Mouse (Mus musculus) neutrophil, adult 65 days (primary cell): ENCODE results near the gene Smpdl3a. TPM values are rescaled to one million over a fixed set of nuclear protein-coding genes. Genes with fewer than 3 reads are reported as not detected.

Experiments
- total RNA-seq: library from RNA; stranded (reverse); gene quantifications from 2 replicates; pipeline ENCODE4 v1.2.4, GENCODE M21; 2023

Smpdl3a gene
- 103 and 134 TPM in 2 replicates for total RNA-seq

GRCm38 (mm10) chr10:57794018-57794417 is at the start of gene Smpdl3a:
Gene Smpdl3a, plus strand, starts transcription at chr10:57794335.

GRCm38 (mm10) chr10:57784876-57785150 is 9.3 kb upstream of the Smpdl3a start, which contains the start of gene Fabp7:
Gene Fabp7, plus strand, starts transcription at chr10:57784881.

Other genes with a start within 250 kb of the Smpdl3a start
- 2.0 and 2.5 TPM in 2 replicates for gene Pkib, start 162.4 kb upstream of the Smpdl3a start, total RNA-seq
- gene Fabp7, start 9.5 kb upstream of the Smpdl3a start, total RNA-seq, result not detected in 2 replicates